Mouse (Mus musculus) testis, postnatal 10 days (tissue): ENCODE measurements around the gene Pdp2.

Experiments used
- DNase-seq: peaks from one replicate; pipeline ENCODE4 v3.0.0; 2021; ENCODE audit warnings: low spot score

The Pdp2 gene

GRCm38 (mm10) chr8:104597656-104598055 lies 6.4 kb downstream of the Pdp2 start:
- no peak for DNase-seq

GRCm38 (mm10) chr8:104598496-104598895 lies 7.2 kb downstream of the Pdp2 start:
- no peak for DNase-seq

GRCm38 (mm10) chr8:104601386-104601785 lies 10.1 kb downstream of the Pdp2 start:
- no peak for DNase-seq

GRCm38 (mm10) chr8:104601941-104602371 lies 10.7 kb downstream of the Pdp2 start:
- DNase-seq = no peak

GRCm38 (mm10) chr8:104602468-104603244 lies 11.4 kb downstream of the Pdp2 start:
- DNase-seq = peak; percentile 86

- no peak for DNase-seq
These were observed 12.0 kb downstream of the Pdp2 start for GRCm38 (mm10) chr8:104603245-104603593.

GRCm38 (mm10) chr8:104606329-104606728 lies 15.1 kb downstream of the Pdp2 start:
- no peak for DNase-seq

- no peak for DNase-seq
These were observed 16.7 kb downstream of the Pdp2 start for GRCm38 (mm10) chr8:104607944-104608343.

GRCm38 (mm10) chr8:104609222-104609621 lies 18.0 kb downstream of the Pdp2 start:
- DNase-seq = no peak

- DNase-seq = no peak
These were observed 19.0 kb downstream of the Pdp2 start for GRCm38 (mm10) chr8:104610185-104610766.

GRCm38 (mm10) chr8:104611613-104612012 lies 20.4 kb downstream of the Pdp2 start:
- DNase-seq = no peak

- no peak for DNase-seq
These were observed 21.9 kb downstream of the Pdp2 start for GRCm38 (mm10) chr8:104613119-104613518.

- DNase-seq = no peak
These were observed 29.5 kb downstream of the Pdp2 start for GRCm38 (mm10) chr8:104620765-104621164.

- no peak for DNase-seq
These were observed 32.9 kb downstream of the Pdp2 start, which contains the start of gene Cdh16 for GRCm38 (mm10) chr8:104624161-104624560. Cdh16 (minus strand) TSS chr8:104624396.

GRCm38 (mm10) chr8:104627065-104627740 lies 36.0 kb downstream of the Pdp2 start:
- DNase-seq = peak; percentile 19

- DNase-seq = peak; percentile 37
These were observed 37.2 kb downstream of the Pdp2 start for GRCm38 (mm10) chr8:104628402-104628801.

GRCm38 (mm10) chr8:104629306-104630110 lies 38.3 kb downstream of the Pdp2 start:
- peak; percentile 50 for DNase-seq

GRCm38 (mm10) chr8:104630111-104630479 lies 38.8 kb downstream of the Pdp2 start:
- DNase-seq = no peak

GRCm38 (mm10) chr8:104630574-104630973 lies 39.3 kb downstream of the Pdp2 start:
- DNase-seq = peak; percentile 55

GRCm38 (mm10) chr8:104630981-104631663 lies 39.9 kb downstream of the Pdp2 start, which contains the start of gene Rrad:
Rrad (minus strand) TSS chr8:104631327.
- peak; percentile 58 for DNase-seq

- DNase-seq = peak; percentile 35
These were observed 40.7 kb downstream of the Pdp2 start for GRCm38 (mm10) chr8:104631975-104632374.

- peak; percentile 34 for DNase-seq
These were observed 41.2 kb downstream of the Pdp2 start for GRCm38 (mm10) chr8:104632486-104632885.
